Mouse (Mus musculus) liver, embryonic 14.5 days (tissue): ENCODE results near the gene R3hdm2.

Experiments used
- CTCF ChIP-seq: IDR thresholded peaks from 2 replicates; pipeline ENCODE4 v1.5.1; 2016; ENCODE audit warnings: antibody characterized with exemption, low read depth, control low read depth
- EP300 ChIP-seq: IDR thresholded peaks from 2 replicates; pipeline ENCODE4 v1.6.1; 2016; ENCODE audit warnings: antibody characterized with exemption, low read depth

DNA sequence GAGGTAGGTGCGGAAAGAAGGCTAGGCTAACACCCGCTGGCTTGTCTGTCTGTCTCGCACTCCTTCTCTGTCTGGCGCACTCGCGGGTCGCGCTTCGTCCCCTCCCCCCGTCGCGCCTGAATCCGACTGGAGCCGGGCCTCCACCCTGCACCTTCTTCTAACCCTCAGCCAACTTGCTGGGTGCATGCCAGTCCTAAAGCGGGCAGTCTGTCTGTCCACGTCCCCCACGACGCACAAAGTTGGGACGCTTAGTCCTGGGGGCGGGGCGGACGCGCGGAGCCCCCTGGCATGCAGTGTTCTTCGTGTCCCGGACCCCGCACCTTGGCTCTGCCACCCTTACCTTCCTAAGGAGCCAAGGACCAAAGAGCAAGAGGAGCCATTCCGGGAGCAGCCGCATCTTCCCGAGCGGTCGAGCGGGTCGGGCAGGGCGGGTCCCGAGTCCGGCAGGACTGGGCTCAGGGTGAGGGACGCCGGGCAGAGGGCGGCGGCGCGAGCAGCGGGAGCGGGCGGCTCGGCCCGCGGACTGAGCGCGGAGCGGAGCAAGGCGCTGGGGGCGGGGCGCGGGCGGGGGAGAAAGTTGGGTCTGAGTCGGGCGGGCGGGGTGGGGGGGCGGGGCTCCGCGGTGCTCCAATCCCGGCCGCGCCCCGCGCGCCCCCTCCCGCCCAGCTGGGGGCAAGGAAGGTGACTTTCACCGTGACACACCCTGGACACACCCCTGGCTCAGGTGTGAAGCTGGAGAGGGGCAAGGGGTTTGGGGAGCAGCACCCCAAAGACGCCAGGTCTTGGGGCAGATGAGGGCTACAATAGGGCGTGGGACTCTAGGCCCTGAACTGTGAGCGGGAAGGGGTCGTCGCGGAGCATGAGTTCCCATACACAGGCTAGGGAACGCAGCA is 154.2 kb downstream of the R3hdm2 start, which contains the start of gene Nxph4:
- TF ChIP-seq CTCF, result no peak
- TF ChIP-seq EP300, result no peak
